19 mouse cellular contexts compared by ENCODE assay signal in genomic region chr2:119017647-119018046, GRCm38 (mm10). TPM values are rescaled to one million over a fixed set of nuclear protein-coding genes. Genes with fewer than 3 reads are reported as not detected.
DNase-seq lines count a peak whose midpoint lies in the region; ATAC-seq and TF ChIP-seq lines count a peak whose summit lies in the region.
"Had no signal": no experiment of that assay in that cellular context is flagged by ENCODE, and none has a peak within 500 bp of the region (broad histone marks: within the 10 kb centered on the region; RNA-seq: fewer than 3 reads in every experiment).

No protein-coding gene starts in this region.

- DNase-seq in CD4-positive, CD25-positive, alpha-beta regulatory T cell, adult 2 months (ENCODE audit: low read depth, low spot score): peak; percentile 28
- no peak for DNase-seq in layer of hippocampus, adult 2 months (ENCODE audit: low spot score in 2 of 2)
- DNase-seq in layer of hippocampus, adult 9-11 months: no peak
- peak; percentile 75 for DNase-seq in midbrain, embryonic 11.5 days (ENCODE audit: low spot score, missing footprints)
- no peak for DNase-seq in kidney, postnatal 36 days
- DNase-seq: adrenal gland, adult 8-10 months; cerebellum, postnatal 10 days; gastrocnemius, postnatal 25 days; kidney, adult 9 months; layer of hippocampus, postnatal 36 days; right cerebral cortex, adult 18-20 months had no signal

- H3K4me2 ChIP-seq in midbrain, embryonic 11.5 days: no peak overlapping the region
- no peak overlapping the region for H3K4me2 ChIP-seq in midbrain, embryonic 13.5 days (replicated peaks)
- H3K4me2 ChIP-seq in stomach, embryonic 16.5 days (ENCODE audit: low read depth, low read length): no peak overlapping the region
- H3K4me2 ChIP-seq: embryonic facial prominence, embryonic 13.5 days; forebrain, embryonic 15.5 days; liver, embryonic 11.5 days; neural tube, embryonic 12.5 days had no signal

- no peak overlapping the region for H3K27ac ChIP-seq in layer of hippocampus, adult 2 months
- H3K27ac ChIP-seq in midbrain, embryonic 11.5 days (ENCODE audit: low read depth, low read length): no peak overlapping the region
- H3K27ac ChIP-seq in midbrain, embryonic 13.5 days: no peak overlapping the region
- 0 out of 2 replicates have a peak overlapping the region, but pooled peaks have one; percentile 15 for H3K27ac ChIP-seq in stomach, embryonic 16.5 days (ENCODE audit: low read length)
- H3K27ac ChIP-seq: neural tube, embryonic 12.5 days had no signal

- no peak overlapping the region for H3K4me3 ChIP-seq in layer of hippocampus, adult 2 months
- no peak overlapping the region for H3K4me3 ChIP-seq in midbrain, embryonic 11.5 days (ENCODE audit: low read depth, low read length)
- no peak overlapping the region for H3K4me3 ChIP-seq in midbrain, embryonic 13.5 days (replicated peaks)
- no peak overlapping the region for H3K4me3 ChIP-seq in stomach, embryonic 16.5 days (replicated peaks; ENCODE audit: low read length)
- H3K4me3 ChIP-seq: embryonic facial prominence, embryonic 13.5 days; forebrain, embryonic 15.5 days; limb, embryonic 10.5 days; neural tube, embryonic 12.5 days had no signal

- no peak overlapping the region for H3K9ac ChIP-seq in midbrain, embryonic 11.5 days (ENCODE audit: low read length)
- H3K9ac ChIP-seq in midbrain, embryonic 13.5 days (replicated peaks): no peak overlapping the region
- no peak overlapping the region for H3K9ac ChIP-seq in stomach, embryonic 16.5 days (ENCODE audit: low read length)
- H3K9ac ChIP-seq: embryonic facial prominence, embryonic 13.5 days; forebrain, embryonic 15.5 days; neural tube, embryonic 12.5 days had no signal

- WGBS in midbrain, embryonic 11.5 days: 95% methylated on average over 3 of the region's 3 CpGs
- 92% methylated on average over 3 of the region's 3 CpGs for WGBS in midbrain, embryonic 13.5 days
- 89% methylated on average over 3 of the region's 3 CpGs for WGBS in stomach, embryonic 16.5 days

- no peak for ATAC-seq in CD4-positive, CD25-positive, alpha-beta regulatory T cell, adult 4 months
- no peak for ATAC-seq in midbrain, embryonic 11.5 days (ENCODE audit: low FRiP score)
- no peak for ATAC-seq in midbrain, embryonic 13.5 days
- no peak for ATAC-seq in stomach, embryonic 16.5 days (ENCODE audit: insufficient read depth, low FRiP score)
- ATAC-seq: forebrain, embryonic 15.5 days had no signal

- H3K9me3 ChIP-seq in midbrain, embryonic 11.5 days (ENCODE audit: control insufficient read depth, low read length): no peaks in the 10 kb centered on the region
- no peaks in the 10 kb centered on the region for H3K9me3 ChIP-seq in midbrain, embryonic 13.5 days
- H3K9me3 ChIP-seq in stomach, embryonic 16.5 days (replicated peaks; ENCODE audit: control insufficient read depth, low read length): no peaks in the 10 kb centered on the region
- H3K9me3 ChIP-seq: embryonic facial prominence, embryonic 13.5 days; forebrain, embryonic 15.5 days; limb, embryonic 10.5 days; neural tube, embryonic 12.5 days had no signal

- H3K36me3 ChIP-seq in midbrain, embryonic 11.5 days (ENCODE audit: control insufficient read depth, insufficient read depth, low read length): peaks cover 14% of the 10 kb centered on the region; the same call in 1 of the 2 replicates
- peaks cover 33% of the 10 kb centered on the region for H3K36me3 ChIP-seq in midbrain, embryonic 13.5 days
- H3K36me3 ChIP-seq in stomach, embryonic 16.5 days (ENCODE audit: control insufficient read depth, insufficient read depth, low read length): peaks cover 18% of the 10 kb centered on the region

- no peaks in the 10 kb centered on the region for H3K27me3 ChIP-seq in midbrain, embryonic 11.5 days (ENCODE audit: control insufficient read depth, insufficient read depth, low read length)
- no peaks in the 10 kb centered on the region for H3K27me3 ChIP-seq in midbrain, embryonic 13.5 days
- no peaks in the 10 kb centered on the region for H3K27me3 ChIP-seq in stomach, embryonic 16.5 days (ENCODE audit: control insufficient read depth, insufficient read depth, low read length)
- H3K27me3 ChIP-seq: embryonic facial prominence, embryonic 13.5 days; forebrain, embryonic 15.5 days; neural tube, embryonic 12.5 days had no signal

- 0 out of 2 replicates have a peak, but pooled peaks cover 3% of the 10 kb centered on the region for H3K4me1 ChIP-seq in midbrain, embryonic 11.5 days (ENCODE audit: control insufficient read depth, insufficient read depth, low read length)
- H3K4me1 ChIP-seq in midbrain, embryonic 13.5 days (replicated peaks): peaks cover 13% of the 10 kb centered on the region
- H3K4me1 ChIP-seq in stomach, embryonic 16.5 days (ENCODE audit: control insufficient read depth, insufficient read depth, low read length): peaks cover 8% of the 10 kb centered on the region

- TF ChIP-seq CTCF in layer of hippocampus, adult 2 months (conservative IDR thresholded peaks at IDR 0.05): peak; percentile 69

RNA-seq across cellular contexts. Expression of gene Ccdc32, which starts 11.5 kb away (rescaled TPM):
- 10 to 100 TPM; 24.2 to 30.7 TPM for polyA plus RNA-seq in CD4-positive, CD25-positive, alpha-beta regulatory T cell, adult 4 months (2017; shearing (Covaris generic))
- total RNA-seq in layer of hippocampus, adult 2 months (2021): 10 to 100 TPM; 53.2 to 53.6 TPM
- polyA plus RNA-seq in midbrain, embryonic 11.5 days (2014; fragmentation: Nextera tagmentation; extraction: Ambion mirVana): 25.0 and 25.6 TPM in 2 replicates
- 30.7 and 31.9 TPM in 2 replicates for polyA plus RNA-seq in midbrain, embryonic 13.5 days (2015; fragmentation: Nextera tagmentation; extraction: Ambion mirVana)
- polyA plus RNA-seq in stomach, embryonic 16.5 days (2015; fragmentation: Nextera tagmentation; extraction: Ambion mirVana): 23.8 and 24.0 TPM in 2 replicates

RNA-seq across cellular contexts. Expression of gene Rpusd2, which starts 16.9 kb away (rescaled TPM):
- 1 to 10 TPM; 1.3 to 2.3 TPM for polyA plus RNA-seq in CD4-positive, CD25-positive, alpha-beta regulatory T cell, adult 4 months (2017; shearing (Covaris generic))
- total RNA-seq in layer of hippocampus, adult 2 months (2021): 1 to 10 TPM; 8.0 to 8.1 TPM
- 7.4 and 7.9 TPM in 2 replicates for polyA plus RNA-seq in midbrain, embryonic 11.5 days (2014; fragmentation: Nextera tagmentation; extraction: Ambion mirVana)
- 5.6 and 5.8 TPM in 2 replicates for polyA plus RNA-seq in midbrain, embryonic 13.5 days (2015; fragmentation: Nextera tagmentation; extraction: Ambion mirVana)
- polyA plus RNA-seq in stomach, embryonic 16.5 days (2015; fragmentation: Nextera tagmentation; extraction: Ambion mirVana): 3.0 and 3.3 TPM in 2 replicates

RNA-seq across cellular contexts. Expression of gene Knl1, which starts 29.3 kb away (rescaled TPM):
- polyA plus RNA-seq in CD4-positive, CD25-positive, alpha-beta regulatory T cell, adult 4 months (2017; shearing (Covaris generic)): 10 to 100 TPM in 1 of 2 experiments, 1 to 10 TPM in 1; 3.5 to 13.5 TPM
- under 1 TPM; 0.20 to 0.27 TPM for total RNA-seq in layer of hippocampus, adult 2 months (2021)
- polyA plus RNA-seq in midbrain, embryonic 11.5 days (2014; fragmentation: Nextera tagmentation; extraction: Ambion mirVana): 45.5 and 46.4 TPM in 2 replicates
- polyA plus RNA-seq in midbrain, embryonic 13.5 days (2015; fragmentation: Nextera tagmentation; extraction: Ambion mirVana): 26.6 and 30.8 TPM in 2 replicates
- 39.3 and 44.8 TPM in 2 replicates for polyA plus RNA-seq in stomach, embryonic 16.5 days (2015; fragmentation: Nextera tagmentation; extraction: Ambion mirVana)

Comparison
In these comparisons a context has a peak if more than half of its experiments do, and no peak if none do; other contexts are left out.
1. DNase-seq: peak in CD4-positive, CD25-positive, alpha-beta regulatory T cell, adult 2 months (single experiment) and midbrain, embryonic 11.5 days (single experiment); none in layer of hippocampus, adult 2 months (0 of 2), layer of hippocampus, adult 9-11 months (single experiment) and kidney, postnatal 36 days (0 of 2).